8 mouse cellular contexts compared by ENCODE assay signal in the genomic region with DNA sequence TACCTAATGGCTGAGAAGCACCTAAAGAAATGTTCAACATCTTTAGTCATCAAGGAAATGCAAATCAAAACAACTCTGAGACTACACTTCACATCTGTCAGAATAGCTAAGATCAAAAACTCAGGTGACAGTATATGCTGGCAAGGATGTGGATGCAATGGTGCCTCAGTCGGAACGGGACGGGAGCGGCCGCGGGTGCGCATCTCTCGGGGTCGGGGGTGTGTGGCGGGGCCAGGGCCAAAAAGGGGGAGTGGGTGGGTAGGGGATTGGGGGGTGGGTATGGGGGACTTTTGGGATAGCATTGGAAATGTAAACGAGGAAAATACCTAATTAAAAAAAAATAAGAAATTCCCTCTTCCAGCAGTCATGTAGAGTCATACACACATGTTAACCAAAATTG.
DNase-seq lines count a peak whose midpoint lies in the region; ATAC-seq and TF ChIP-seq lines count a peak whose summit lies in the region.
"Not testable (repeated sequence)": the region's sequence is repeated elsewhere in the genome, so short reads cannot be mapped to it uniquely, and the experiment has no call there.

No protein-coding gene starts in this region.

- not testable (repeated sequence) for H3K4me3 ChIP-seq in heart, embryonic 13.5 days; liver, embryonic 14.5 days (ENCODE audit: insufficient read depth in 1 of 2, low read depth in 2 of 2, low read length in 2 of 2); neural tube, embryonic 11.5 days (ENCODE audit: low read depth, low read length)

- H3K4me2 ChIP-seq in heart, embryonic 13.5 days; liver, embryonic 14.5 days (ENCODE audit: low read depth); neural tube, embryonic 11.5 days (ENCODE audit: low read depth): not testable (repeated sequence)

- DNase-seq in ES-CJ7 (ENCODE audit: low read depth, low spot score), result peak; percentile 50
- DNase-seq in c-Kit-negative CD71-positive TER-119-positive erythroid progenitor cells, embryonic 14.5 days (ENCODE audit: low read depth, low spot score), result peak; percentile 63
- DNase-seq in kidney, postnatal 10 days, result peak; percentile 91
- peak; percentile 76 to 83 (median 79) for DNase-seq in liver, embryonic 14.5 days (ENCODE audit: low read depth in 3 of 3, low spot score in 3 of 3)
- peak; percentile 82 for DNase-seq in neural tube, embryonic 11.5 days (ENCODE audit: low spot score)
- DNase-seq in testis, postnatal 10 days (ENCODE audit: low spot score), result peak; percentile 100

- not testable (repeated sequence) for H3K9ac ChIP-seq in heart, embryonic 13.5 days; liver, embryonic 14.5 days (replicated peaks); neural tube, embryonic 11.5 days (ENCODE audit: low read length)

- H3K27ac ChIP-seq in heart, embryonic 13.5 days (replicated peaks); liver, embryonic 14.5 days; neural tube, embryonic 11.5 days (ENCODE audit: low read depth, low read length): not testable (repeated sequence)

- not testable (repeated sequence) for TF ChIP-seq EP300 in liver, embryonic 14.5 days (IDR thresholded peaks at IDR 0.05; ENCODE audit: low read depth)

- WGBS in heart, embryonic 13.5 days, result 45% methylated on average over 11 of the region's 11 CpGs
- WGBS in liver, embryonic 14.5 days (ENCODE audit: insufficient replicate concordance), result 55% methylated on average over 11 of the region's 11 CpGs
- WGBS in neural tube, embryonic 11.5 days, result 65% methylated on average over 11 of the region's 11 CpGs

- not testable (repeated sequence) for H3K4me1 ChIP-seq in heart, embryonic 13.5 days; liver, embryonic 14.5 days (replicated peaks; ENCODE audit: control insufficient read depth in 2 of 2, insufficient read depth in 2 of 2, low read length in 1 of 2); neural tube, embryonic 11.5 days (ENCODE audit: control insufficient read depth, insufficient read depth, low read length)

- H3K27me3 ChIP-seq in heart, embryonic 13.5 days (replicated peaks); liver, embryonic 14.5 days (ENCODE audit: control insufficient read depth, insufficient read depth, low read length); neural tube, embryonic 11.5 days (ENCODE audit: control insufficient read depth, insufficient read depth, low read length): not testable (repeated sequence)

- not testable (repeated sequence) for H3K9me3 ChIP-seq in heart, embryonic 13.5 days; liver, embryonic 14.5 days (ENCODE audit: control insufficient read depth, low read length); neural tube, embryonic 11.5 days (ENCODE audit: control insufficient read depth, low read length)

- ATAC-seq in erythroblast, adult 5-6 weeks (replicated peaks; ENCODE audit: low FRiP score, poor library complexity, severe bottlenecking), result peak; percentile 85
- ATAC-seq in heart, embryonic 13.5 days (ENCODE audit: extremely low read depth, insufficient number of reproducible peaks, low FRiP score, low TSS enrichment), result 0 out of 2 replicates have a peak, but pooled peaks have one; percentile 63
- ATAC-seq in liver, embryonic 14.5 days (ENCODE audit: insufficient read depth), result peak; percentile 99
- ATAC-seq in neural tube, embryonic 11.5 days (ENCODE audit: insufficient read depth, low FRiP score, low TSS enrichment), result not testable (repeated sequence)

- H3K36me3 ChIP-seq in heart, embryonic 13.5 days; liver, embryonic 14.5 days (replicated peaks; ENCODE audit: control insufficient read depth, insufficient read depth, low read depth); neural tube, embryonic 11.5 days (ENCODE audit: control insufficient read depth, insufficient read depth, low read length): not testable (repeated sequence)

- TF ChIP-seq CTCF in liver, embryonic 14.5 days (IDR thresholded peaks at IDR 0.05; ENCODE audit: low read depth), result not testable (repeated sequence)

Comparison
In these comparisons a context has a peak if more than half of its experiments do, and no peak if none do; other contexts are left out.
1. DNase-seq: peak in every context shown above with its lines; median percentile 100 in testis, postnatal 10 days; 91 in kidney, postnatal 10 days; 82 in neural tube, embryonic 11.5 days; 79 in liver, embryonic 14.5 days; 63 in c-Kit-negative CD71-positive TER-119-positive erythroid progenitor cells, embryonic 14.5 days; 50 in ES-CJ7.